Mouse (Mus musculus) CH12.LX (cell line): Measurements from ENCODE around the gene Gpr183. TPM values are rescaled to one million over a fixed set of nuclear protein-coding genes. Genes with fewer than 3 reads are reported as not detected.
A peak's percentile ranks its signal among the peaks of the same experiment; 100 is the strongest.

Experiments used
- DNase-seq: peaks from one replicate; pipeline ENCODE4 v3.0.0-alpha.2; 2013; ENCODE audit errors: extremely low read depth
- H3K27ac ChIP-seq: 2 replicates; pipeline ENCODE4 v1.5.1; 2012; ENCODE audit warnings: low read depth, mild to moderate bottlenecking, control low read depth, moderate library complexity; ENCODE audit not compliant: insufficient read depth
- H3K27me3 ChIP-seq: replicated peaks from 2 replicates; pipeline ENCODE3; 2012; ENCODE audit warnings: inconsistent platforms
- H3K36me3 ChIP-seq, 2 experiments: replicated peaks in 1 of 2; 2 replicates each; pipeline versions ENCODE3 to v1.6.1; 2012; ENCODE audit warnings: inconsistent platforms in 1 of 2, low read length in 1 of 2, mild to moderate bottlenecking in 1 of 2, mixed read lengths in 1 of 2, moderate library complexity in 1 of 2; ENCODE audit not compliant: control insufficient read depth in 1 of 2, insufficient read depth in 1 of 2
- H3K4me1 ChIP-seq, 2 experiments: 2 replicates each; pipeline ENCODE4 v1.6.1; 2012; ENCODE audit warnings: inconsistent platforms in 1 of 2, moderate library complexity in 1 of 2; ENCODE audit not compliant: insufficient read depth in 2 of 2, control insufficient read depth in 1 of 2
- H3K4me2 ChIP-seq: 2 replicates; pipeline ENCODE4 v1.6.1; 2012; ENCODE audit warnings: low read depth, mild to moderate bottlenecking, control low read depth; ENCODE audit not compliant: poor library complexity, insufficient read depth, severe bottlenecking
- H3K4me3 ChIP-seq, 3 experiments: fragments of 150-350 bp in 1 of 3; sonication (generic) in 1 of 3; replicated peaks in 1 of 3; 2 replicates each; pipeline versions ENCODE3 to v1.5.1; 2011 to 2012; ENCODE audit warnings: low read depth in 2 of 3, low read length in 2 of 3, mild to moderate bottlenecking in 2 of 3, moderate library complexity in 2 of 3, control low read depth in 1 of 3, improper control_type of control experiment in 1 of 3, inconsistent platforms in 1 of 3, mixed read lengths in 1 of 3; ENCODE audit not compliant: poor library complexity in 1 of 3
- H3K79me2 ChIP-seq: replicated peaks from 2 replicates; pipeline ENCODE4 v1.6.1; 2012; ENCODE audit warnings: mild to moderate bottlenecking, moderate library complexity; ENCODE audit not compliant: control insufficient read depth, poor library complexity, insufficient read depth, severe bottlenecking; ENCODE audit errors: extremely low read depth
- H3K9ac ChIP-seq: 2 replicates; pipeline ENCODE4 v1.6.1; 2012; ENCODE audit warnings: low read depth, mild to moderate bottlenecking, control low read depth, moderate library complexity; ENCODE audit not compliant: insufficient read depth
- H3K9me3 ChIP-seq: replicated peaks from 2 replicates; pipeline ENCODE3; 2012; ENCODE audit warnings: low read length, inconsistent platforms, mixed read lengths
- BHLHE40 ChIP-seq: IDR thresholded peaks from 2 replicates; pipeline ENCODE4 v1.6.1; 2011; ENCODE audit warnings: mild to moderate bottlenecking, low read depth, low read length, improper control_type of control experiment
- CHD1 ChIP-seq: IDR thresholded peaks from 2 replicates; pipeline ENCODE4 v1.6.1; 2012; ENCODE audit warnings: low read depth, low read length, improper control_type of control experiment, inconsistent platforms
- CHD2 ChIP-seq: IDR thresholded peaks from 2 replicates; pipeline ENCODE4 v1.6.1; 2011; ENCODE audit warnings: low read length, improper control_type of control experiment
- CTCF ChIP-seq, 2 experiments: IDR thresholded peaks in 1 of 2; conservative IDR thresholded peaks in 1 of 2; 2 replicates each; pipeline ENCODE4 v1.5.1; 2011 to 2012; ENCODE audit warnings: low read depth in 2 of 2, low read length in 2 of 2, improper control_type of control experiment in 1 of 2, inconsistent platforms in 1 of 2, mild to moderate bottlenecking in 1 of 2, moderate library complexity in 1 of 2
- E2F4 ChIP-seq: IDR thresholded peaks from 2 replicates; pipeline ENCODE4 v1.6.1; 2011; ENCODE audit warnings: low read depth, low read length, improper control_type of control experiment; ENCODE audit not compliant: insufficient replicate concordance
- ELF1 ChIP-seq: IDR thresholded peaks from 2 replicates; pipeline ENCODE4 v1.6.1; 2014; ENCODE audit warnings: low read depth, mild to moderate bottlenecking, inconsistent platforms, low read length, improper control_type of control experiment
- EP300 ChIP-seq: IDR thresholded peaks from 2 replicates; pipeline ENCODE4 v1.6.1; 2011; ENCODE audit warnings: low read length, improper control_type of control experiment
- ETS1 ChIP-seq: conservative IDR thresholded peaks from 2 replicates; pipeline ENCODE4 v1.6.1; 2012; ENCODE audit warnings: low read depth, mild to moderate bottlenecking, inconsistent platforms, low read length, improper control_type of control experiment, moderate library complexity
- GABPA ChIP-seq: IDR thresholded peaks from 2 replicates; pipeline ENCODE4 v1.6.1; 2012; ENCODE audit warnings: low read depth, low read length, improper control_type of control experiment, inconsistent platforms; ENCODE audit not compliant: insufficient replicate concordance
- HCFC1 ChIP-seq: IDR thresholded peaks from 2 replicates; pipeline ENCODE4 v1.6.1; 2012; ENCODE audit warnings: low read depth, mild to moderate bottlenecking, inconsistent platforms, low read length, improper control_type of control experiment
- IRF4 ChIP-seq: IDR thresholded peaks from 2 replicates; pipeline ENCODE4 v1.6.1; 2014; ENCODE audit warnings: low read depth, mild to moderate bottlenecking, inconsistent platforms, low read length, improper control_type of control experiment
- JUN ChIP-seq: IDR thresholded peaks from 2 replicates; pipeline ENCODE4 v1.6.1; 2011; ENCODE audit warnings: low read depth, mild to moderate bottlenecking, low read length, improper control_type of control experiment, moderate library complexity; ENCODE audit not compliant: insufficient read depth
- JUND ChIP-seq: conservative IDR thresholded peaks from 2 replicates; pipeline ENCODE4 v1.6.1; 2011; ENCODE audit warnings: low read depth, low read length, improper control_type of control experiment
- KAT2A ChIP-seq: IDR thresholded peaks from 2 replicates; pipeline ENCODE4 v1.6.1; 2012; ENCODE audit warnings: low read length, improper control_type of control experiment, inconsistent platforms; ENCODE audit not compliant: insufficient replicate concordance
- MAFK ChIP-seq: IDR thresholded peaks from 2 replicates; pipeline ENCODE4 v1.6.1; 2011; ENCODE audit warnings: low read length, improper control_type of control experiment; ENCODE audit not compliant: insufficient replicate concordance
- MAX ChIP-seq: IDR thresholded peaks from 2 replicates; pipeline ENCODE4 v1.6.1; 2011; ENCODE audit warnings: low read length, improper control_type of control experiment
- MAZ ChIP-seq: IDR thresholded peaks from 2 replicates; pipeline ENCODE4 v1.6.1; 2012; ENCODE audit warnings: low read depth, mild to moderate bottlenecking, inconsistent platforms, low read length, improper control_type of control experiment, moderate library complexity
- MEF2A ChIP-seq: IDR thresholded peaks from 2 replicates; pipeline ENCODE4 v1.6.1; 2014; ENCODE audit warnings: low read depth, mild to moderate bottlenecking, inconsistent platforms, low read length, improper control_type of control experiment, borderline replicate concordance
- MXI1 ChIP-seq: IDR thresholded peaks from 2 replicates; pipeline ENCODE4 v1.6.1; 2011; ENCODE audit warnings: mild to moderate bottlenecking, low read depth, low read length, improper control_type of control experiment
- MYC ChIP-seq: IDR thresholded peaks from 2 replicates; pipeline ENCODE4 v1.6.1; 2011; ENCODE audit warnings: low read depth, mild to moderate bottlenecking, improper control_type of control experiment, low read length
- NELFE ChIP-seq: IDR thresholded peaks from 2 replicates; pipeline ENCODE4 v1.6.1; 2011; ENCODE audit warnings: low read depth, low read length, improper control_type of control experiment
- NRF1 ChIP-seq: IDR thresholded peaks from 2 replicates; pipeline ENCODE4 v1.6.1; 2014; ENCODE audit warnings: low read depth, mild to moderate bottlenecking, inconsistent platforms, low read length, improper control_type of control experiment, moderate library complexity
- PAX5 ChIP-seq: IDR thresholded peaks from 2 replicates; pipeline ENCODE4 v1.6.1; 2012; ENCODE audit warnings: low read length, inconsistent platforms, mixed read lengths
- POLR2A ChIP-seq: IDR thresholded peaks from 2 replicates; pipeline ENCODE4 v1.6.1; 2011; ENCODE audit warnings: low read depth, mild to moderate bottlenecking, improper control_type of control experiment, low read length
- POLR2AphosphoS2 ChIP-seq: IDR thresholded peaks from 2 replicates; pipeline ENCODE4 v1.6.1; 2011; ENCODE audit warnings: low read depth, low read length, improper control_type of control experiment
- RAD21 ChIP-seq: IDR thresholded peaks from 2 replicates; pipeline ENCODE4 v1.6.1; 2011; ENCODE audit warnings: low read depth, mild to moderate bottlenecking, low read length, improper control_type of control experiment, moderate library complexity
- RCOR1 ChIP-seq: conservative IDR thresholded peaks from 2 replicates; pipeline ENCODE4 v1.6.1; 2012; ENCODE audit warnings: low read depth, mild to moderate bottlenecking, inconsistent platforms, low read length, improper control_type of control experiment
- SIN3A ChIP-seq: IDR thresholded peaks from 2 replicates; pipeline ENCODE4 v1.6.1; 2012; ENCODE audit warnings: low read length, improper control_type of control experiment, inconsistent platforms
- SMC3 ChIP-seq: IDR thresholded peaks from 2 replicates; pipeline ENCODE4 v1.6.1; 2011; ENCODE audit warnings: low read depth, low read length, improper control_type of control experiment
- TBP ChIP-seq: conservative IDR thresholded peaks from 2 replicates; pipeline ENCODE4 v1.6.1; 2011; ENCODE audit warnings: low read depth, low read length, improper control_type of control experiment
- TCF12 ChIP-seq: IDR thresholded peaks from 2 replicates; pipeline ENCODE4 v1.6.1; 2014; ENCODE audit warnings: low read depth, mild to moderate bottlenecking, inconsistent platforms, low read length, improper control_type of control experiment
- UBTF ChIP-seq: IDR thresholded peaks from 2 replicates; pipeline ENCODE4 v1.6.1; 2012; ENCODE audit warnings: low read depth, mild to moderate bottlenecking, inconsistent platforms, low read length, improper control_type of control experiment, moderate library complexity
- USF1 ChIP-seq: IDR thresholded peaks from 2 replicates; pipeline ENCODE4 v1.6.1; 2014; ENCODE audit warnings: low read depth, mild to moderate bottlenecking, inconsistent platforms, low read length, improper control_type of control experiment
- USF2 ChIP-seq: conservative IDR thresholded peaks from 2 replicates; pipeline ENCODE4 v1.6.1; 2011; ENCODE audit warnings: low read depth, low read length, improper control_type of control experiment
- ZC3H11A ChIP-seq: IDR thresholded peaks from 2 replicates; pipeline ENCODE4 v1.6.1; 2012; ENCODE audit warnings: low read depth, mild to moderate bottlenecking, inconsistent platforms, low read length, improper control_type of control experiment
- ZKSCAN1 ChIP-seq: IDR thresholded peaks from 2 replicates; pipeline ENCODE4 v1.6.1; 2012; ENCODE audit warnings: low read depth, inconsistent platforms, low read length, improper control_type of control experiment, borderline replicate concordance
- ZMIZ1 ChIP-seq: IDR thresholded peaks from 2 replicates; pipeline ENCODE4 v1.6.1; 2012; ENCODE audit warnings: low read depth, mild to moderate bottlenecking, inconsistent platforms, low read length, improper control_type of control experiment
- ZNF384 ChIP-seq: IDR thresholded peaks from 2 replicates; pipeline ENCODE4 v1.6.1; 2012; ENCODE audit warnings: low read depth, low read length, improper control_type of control experiment, inconsistent platforms
- dilution Hi-C: fragments of 300-500 bp; cut with MboI; formaldehyde crosslinking; loops from 2 replicates; pipeline ENCODE4 v1.14.3; 2020; ENCODE audit warnings: low sequenced_read_pairs; ENCODE audit not compliant: extremely low pct_unique_long_range_greater_than_20kb, extremely low pct_ligation_motif_present
- in situ Hi-C: fragments of 300-500 bp; cut with MboI; formaldehyde crosslinking; loops from 3 replicates; pipeline ENCODE4 v1.14.3; 2019; ENCODE audit warnings: low sequenced_read_pairs, low pct_ligation_motif_present, low pct_unique_long_range_greater_than_20kb, mixed read lengths
- polyA plus RNA-seq: library from polyadenylated mRNA; unstranded; fragments of >175 nt; gene quantifications from 2 replicates; pipeline ENCODE4 v1.2.1, GENCODE M21; 2012; ENCODE audit warnings: low read depth; ENCODE audit not compliant: insufficient read length
- total RNA-seq, 2 experiments: library from RNA; depleted of rRNA; stranded (reverse); fragments of 300-350 nt in 1 of 2; fragments of >200 nt in 1 of 2; gene quantifications; 2 replicates each; pipeline ENCODE4 v1.2.3; 2012 to 2014

The Gpr183 gene
- total and polyA plus RNA-seq, 3 experiments, result 3.6 to 16.3 (median 8.3) TPM

- H3K27me3 ChIP-seq, result no peaks in the 10 kb centered on the region
- H3K36me3 ChIP-seq, result peaks cover 6 to 39% of the 10 kb centered on the region in 2 experiments
- H3K4me2 ChIP-seq, result peak overlapping the region; percentile 63
- dilution Hi-C loops, result no loop called here
- peak overlapping the region; percentile 65 for H3K27ac ChIP-seq
- peak; percentile 80 for DNase-seq
- TF ChIP-seq CHD2, result no peak
- peak; percentile 47 for TF ChIP-seq TCF12
- no peak for TF ChIP-seq GABPA
- no peak for TF ChIP-seq MYC
- no peak for TF ChIP-seq ZC3H11A
- no peak; the same call in none of the 2 replicates for TF ChIP-seq SMC3
- TF ChIP-seq UBTF, result no peak
- TF ChIP-seq MXI1, result no peak
- TF ChIP-seq MAZ, result 0 out of 2 replicates have a peak, but pooled peaks have one; percentile 17
- peak; percentile 20; the same call in 1 of the 2 replicates for TF ChIP-seq POLR2A
- peak; percentile 66; the same call in 1 of the 2 replicates for TF ChIP-seq SIN3A
- no peak for TF ChIP-seq ZKSCAN1
- TF ChIP-seq E2F4, result 0 out of 2 replicates have a peak, but pooled peaks have one; percentile 18
- no peak; the same call in 1 of the 2 replicates for TF ChIP-seq RAD21
- no peak for TF ChIP-seq JUN
- TF ChIP-seq KAT2A, result no peak
- no peak for TF ChIP-seq CTCF (conservative IDR thresholded peaks at IDR 0.05 in 1 of 2, IDR thresholded peaks at IDR 0.05 in 1 of 2; ENCODE audit: low read depth in 2 of 2, low read length in 2 of 2)
- TF ChIP-seq RCOR1, result no peak
- TF ChIP-seq ETS1, result peak; percentile 59
- peak; percentile 49; the same call in 1 of the 2 replicates for TF ChIP-seq ELF1
- TF ChIP-seq JUND, result no peak
- TF ChIP-seq CHD1, result no peak
- TF ChIP-seq ZNF384, result no peak
- no peak for TF ChIP-seq NELFE
- peak; percentile 40; the same call in 1 of the 2 replicates for TF ChIP-seq MEF2A
- TF ChIP-seq MAX, result no peak
- TF ChIP-seq MAFK, result no peak
- TF ChIP-seq ZMIZ1, result no peak
- TF ChIP-seq BHLHE40, result 0 out of 2 replicates have a peak, but pooled peaks have one; percentile 25
- no peak for TF ChIP-seq USF2
- no peak for TF ChIP-seq HCFC1
- no peak for TF ChIP-seq POLR2AphosphoS2
- TF ChIP-seq IRF4, result peak; percentile 49; the same call in 1 of the 2 replicates
- TF ChIP-seq NRF1, result no peak
- peak; percentile 62 for TF ChIP-seq EP300
- no peak for TF ChIP-seq TBP
- no peak for TF ChIP-seq USF1
- TF ChIP-seq PAX5, result no peak
- TF ChIP-seq, all 38 proteins: peak for 11
- Histone ChIP-seq H3K4me1 (peaks cover 23 to 78% of the 10 kb centered on the region in 2 experiments), H3K9ac (peak overlapping the region; percentile 19), H3K4me3 (no peak overlapping the region), H3K9me3 (peaks cover 14% of the 10 kb centered on the region), H3K79me2 (no peaks in the 10 kb centered on the region)
- in situ Hi-C loops, result loop anchor here (5.0 kb wide), 2 partner anchors 36 to 131 kb away; partner anchors contain the start of gene Gpr183
Observed at GRCm38 (mm10) chr14:121931594-121931993, 33.4 kb downstream of the Gpr183 start.
